Mouse (Mus musculus) inflammation-experienced regulatory T-cells (primary cell): ENCODE results near the gene Awat1. TPM values are rescaled to one million over a fixed set of nuclear protein-coding genes. Genes with fewer than 3 reads are reported as not detected.

Experiments used
- polyA plus RNA-seq, 2 experiments: library from polyadenylated mRNA; unstranded; fragments of 100-300 nt; shearing (Covaris generic); gene quantifications; one replicate each; pipeline ENCODE4 v1.2.1; 2017

Gene Awat1
- not detected for polyA plus RNA-seq

GRCm38 (mm10) chrX:100571951-100572350 is at the start of gene Awat1:
Gene Awat1 (plus strand): TSS chrX:100572251.

GRCm38 (mm10) chrX:100524471-100524870 is 47.6 kb upstream of the Awat1 start, which contains the start of gene Dgat2l6:
Gene Dgat2l6 (plus strand): TSS chrX:100524838.

GRCm38 (mm10) chrX:100594791-100595190 is 22.7 kb downstream of the Awat1 start, which contains the start of gene P2ry4:
Gene P2ry4 (minus strand): TSS chrX:100594869.

GRCm38 (mm10) chrX:100605314-100605713 is 33.3 kb downstream of the Awat1 start, which contains the start of gene Arr3:
Gene Arr3 (plus strand): TSS chrX:100605497.

DNA sequence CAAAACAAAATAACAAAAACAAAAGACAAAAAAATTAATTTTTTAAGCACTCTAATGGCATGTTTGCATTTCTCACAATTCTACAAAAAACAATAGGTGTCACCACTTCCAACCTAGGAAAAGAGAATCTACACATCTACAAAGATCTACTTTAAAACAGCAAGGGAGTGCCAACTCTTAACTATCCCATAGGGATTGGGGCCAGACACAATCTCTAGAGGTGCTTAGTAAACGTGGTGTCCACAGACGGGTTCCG is 53.4 kb downstream of the Awat1 start, which contains the start of gene Kif4:
TSS of gene Kif4 (plus strand) at position 192 of the 256 bp plus-strand sequence.

GRCm38 (mm10) chrX:100625802-100626793 is 54.0 kb downstream of the Awat1 start, which contains the start of gene Pdzd11:
Gene Pdzd11 (minus strand): TSS chrX:100626568.

Other genes with a start within 250 kb of the Awat1 start
- gene Otud6a, start 143.2 kb upstream of the Awat1 start, polyA plus RNA-seq, result not detected
- under 1 TPM in 1 of 2 experiments, not detected in 1; 0.23 TPM for gene Awat2, start 129.5 kb upstream of the Awat1 start, polyA plus RNA-seq
- 10 to 100 TPM; 31.0 to 31.6 TPM for gene Igbp1, start 78.0 kb upstream of the Awat1 start, polyA plus RNA-seq
- gene Dgat2l6, start 47.4 kb upstream of the Awat1 start, polyA plus RNA-seq, result under 1 TPM; 0.07 to 0.22 TPM
- under 1 TPM; 0.11 to 0.21 TPM for gene P2ry4, start 22.6 kb downstream of the Awat1 start, polyA plus RNA-seq
- gene Arr3, start 33.2 kb downstream of the Awat1 start, polyA plus RNA-seq, result under 1 TPM; 0.19 to 0.34 TPM
- 1 to 10 TPM in 1 of 2 experiments, under 1 TPM in 1; 0.77 to 1.1 TPM for gene Kif4, start 53.5 kb downstream of the Awat1 start, polyA plus RNA-seq
- 10 to 100 TPM; 37.6 to 49.3 TPM for gene Pdzd11, start 54.3 kb downstream of the Awat1 start, polyA plus RNA-seq
- not detected for gene Gdpd2, start 157.6 kb downstream of the Awat1 start, polyA plus RNA-seq
- 10 to 100 TPM in 1 of 2 experiments, 1 to 10 TPM in 1; 4.6 to 10.6 TPM for gene Dlg3, start 195.5 kb downstream of the Awat1 start, polyA plus RNA-seq